Mouse (Mus musculus) hindbrain, postnatal 0 days (tissue): ENCODE measurements around the gene Nudt15. TPM values are rescaled to one million over a fixed set of nuclear protein-coding genes. Genes with fewer than 3 reads are reported as not detected.

Source experiments
- ATAC-seq: fragments of 200-750 bp; cut with Nextera tagmentation; 2 replicates; pipeline ENCODE4 v1.8.0; 2017; ENCODE audit warnings: mild to moderate bottlenecking, moderate TSS enrichment, moderate library complexity
- DNase-seq: peaks from one replicate; pipeline ENCODE4 v3.0.0-alpha.2; 2015; ENCODE audit warnings: low spot score
- H3K27ac ChIP-seq: fragments of 300-500 bp; sonication (generic); 2 replicates; pipeline ENCODE4 v1.5.1; 2014; ENCODE audit warnings: mild to moderate bottlenecking
- H3K27me3 ChIP-seq: fragments of 300-500 bp; sonication (generic); 2 replicates; pipeline ENCODE4 v1.6.1; 2014; ENCODE audit warnings: low read length, mixed read lengths; ENCODE audit not compliant: insufficient read depth
- H3K36me3 ChIP-seq: fragments of 300-500 bp; sonication (generic); 2 replicates; pipeline ENCODE4 v1.6.1; 2014; ENCODE audit warnings: low read length, mixed read lengths; ENCODE audit not compliant: insufficient read depth
- H3K4me1 ChIP-seq: fragments of 300-500 bp; sonication (generic); 2 replicates; pipeline ENCODE4 v1.6.1; 2014; ENCODE audit warnings: antibody characterized with exemption, low read length, mixed read lengths; ENCODE audit not compliant: insufficient read depth
- H3K4me2 ChIP-seq: fragments of 300-500 bp; sonication (generic); 2 replicates; pipeline ENCODE4 v1.6.1; 2014; ENCODE audit warnings: low read depth, mild to moderate bottlenecking, low read length, moderate library complexity, mixed read lengths
- H3K4me3 ChIP-seq: fragments of 300-500 bp; sonication (generic); 2 replicates; pipeline ENCODE4 v1.5.1; 2014; ENCODE audit warnings: low read length
- H3K9ac ChIP-seq: fragments of 300-500 bp; sonication (generic); replicated peaks from 2 replicates; pipeline ENCODE4 v1.6.1; 2014; ENCODE audit warnings: mild to moderate bottlenecking, low read length, moderate library complexity, mixed read lengths
- H3K9me3 ChIP-seq: fragments of 300-500 bp; sonication (generic); 2 replicates; pipeline ENCODE4 v1.6.1; 2016; ENCODE audit warnings: low read length, mixed read lengths
- CTCF ChIP-seq: IDR thresholded peaks from 2 replicates; pipeline ENCODE4 v1.5.1; 2016; ENCODE audit warnings: antibody characterized with exemption, control low read depth, low read depth
- WGBS: fragments of 180-500 bp; shearing (Covaris S2); extraction: QIAGEN DNeasy Blood & Tissue Kit; methylation state at CpG from one replicate; pipeline ENCODE4 v1.1.7; 2014; 5-methylcytosine and 5-hydroxymethylcytosine counted together
- polyA plus RNA-seq: library from polyadenylated mRNA; unstranded; fragments of >200 nt; fragmentation: Nextera tagmentation; extraction: Ambion mirVana; gene quantifications from 2 replicates; pipeline ENCODE4 v1.2.1, GENCODE M21; 2015
- total RNA-seq: library from RNA; depleted of rRNA; stranded (reverse); fragments of >200 nt; gene quantifications from 2 replicates; pipeline ENCODE4 v1.2.3, GENCODE M21; 2014; rRNA removed

Nudt15 gene
- total and polyA plus RNA-seq, 2 experiments from 2014 or later: 6.3 to 10.3 TPM

DNA sequence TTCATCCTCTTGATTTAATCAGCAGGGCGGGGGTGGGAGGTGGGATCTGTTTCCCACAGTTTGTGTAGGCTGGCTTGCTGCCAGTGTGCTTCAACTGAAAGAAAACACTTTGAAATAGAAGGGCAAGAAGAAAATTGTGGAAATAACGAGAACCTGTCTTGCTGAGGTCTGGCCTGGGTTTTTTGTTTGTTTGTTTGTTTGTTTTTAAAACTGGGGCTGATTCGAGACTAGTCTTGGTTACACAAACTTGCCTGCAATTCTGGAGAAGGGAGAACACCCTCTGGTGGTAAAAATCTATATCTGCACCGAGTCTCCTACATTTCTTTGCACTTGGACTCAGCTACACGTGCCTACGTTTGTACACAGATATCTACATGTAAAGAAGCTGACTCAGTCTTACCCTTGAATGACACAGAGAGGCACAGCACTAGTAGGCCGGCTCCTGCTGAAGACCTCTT lies 73.4 kb downstream of the Nudt15 start:
- ATAC-seq: 0 out of 2 replicates have a peak, but pooled peaks have one; percentile 31
- no peaks in the 10 kb centered on the region for H3K27me3 ChIP-seq
- H3K9me3 ChIP-seq: no peaks in the 10 kb centered on the region
- 0 out of 2 replicates have a peak overlapping the region, but pooled peaks have one; percentile 30 for H3K4me2 ChIP-seq
- peak; percentile 75 for DNase-seq
- peak; percentile 73 for TF ChIP-seq CTCF
- no peak overlapping the region for H3K9ac ChIP-seq
- no peaks in the 10 kb centered on the region for H3K36me3 ChIP-seq
- WGBS: 17% methylated on average over 7 of the region's 7 CpGs
- H3K27ac ChIP-seq: peak overlapping the region; percentile 80
- peaks cover 13% of the 10 kb centered on the region; the same call in 1 of the 2 replicates for H3K4me1 ChIP-seq
- H3K4me3 ChIP-seq: no peak overlapping the region

DNA sequence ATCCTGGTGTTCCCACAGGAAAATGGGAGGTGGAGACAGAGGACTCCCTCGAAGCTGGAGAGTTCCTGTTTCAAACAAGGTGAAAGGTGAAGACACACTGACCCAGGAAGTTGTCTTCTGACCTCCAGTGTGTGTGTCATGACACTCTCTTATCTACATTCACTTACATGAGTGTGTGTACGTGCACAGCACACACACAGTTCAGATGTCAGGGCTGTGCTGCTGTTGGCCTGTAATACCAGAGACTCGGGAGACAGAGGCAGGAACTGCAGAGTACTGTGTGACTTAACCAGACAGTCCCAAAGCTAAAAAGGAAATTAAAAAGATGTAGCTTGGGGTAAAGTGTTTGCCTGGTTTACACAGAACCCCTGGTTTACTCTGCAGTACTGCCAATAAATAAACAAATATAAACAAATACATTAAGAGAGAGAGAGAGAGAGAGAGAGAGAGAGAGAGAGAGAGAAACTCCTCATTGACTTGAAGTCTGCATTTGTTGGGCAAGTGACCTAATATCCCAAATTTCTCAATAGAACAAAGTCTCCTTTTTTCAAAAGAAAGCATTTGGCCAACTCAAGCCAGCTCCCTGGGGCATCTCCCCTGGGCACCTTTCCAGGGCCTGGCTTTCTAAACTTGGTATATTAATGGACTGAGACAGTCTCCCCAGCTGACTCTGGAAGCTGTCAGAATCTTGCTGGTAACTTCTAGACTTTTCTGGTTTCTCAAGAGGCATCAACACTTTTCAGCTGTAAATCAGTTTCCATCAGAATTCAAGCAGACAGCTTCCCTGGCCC lies 74.2 kb downstream of the Nudt15 start:
- 50% methylated on average over 3 of the region's 3 CpGs for WGBS

DNA sequence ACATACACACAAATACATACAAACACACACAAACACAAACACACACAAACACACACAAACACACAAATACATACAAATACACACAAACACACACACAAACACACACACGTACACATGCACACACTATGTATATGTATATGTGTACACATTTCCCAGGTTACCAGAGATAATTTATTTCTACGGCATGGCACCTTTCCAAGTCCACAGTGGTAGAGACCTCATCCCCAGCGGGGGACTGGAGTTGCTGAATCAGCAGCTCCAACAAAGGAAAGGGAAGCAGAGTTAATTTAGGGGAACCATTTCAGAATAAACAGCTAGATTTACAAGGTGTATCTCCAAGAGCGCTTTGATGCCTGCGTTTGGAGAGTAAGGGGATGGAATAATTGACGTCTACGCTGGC lies 75.8 kb downstream of the Nudt15 start:
- WGBS: 37% methylated on average over 7 of the region's 7 CpGs
- no peaks in the 10 kb centered on the region for H3K27me3 ChIP-seq
- H3K4me3 ChIP-seq: no peak overlapping the region
- ATAC-seq (no peak), DNase-seq (peak; percentile 57)
- H3K36me3 ChIP-seq: no peaks in the 10 kb centered on the region
- H3K4me2 ChIP-seq: no peak overlapping the region
- no peaks in the 10 kb centered on the region for H3K9me3 ChIP-seq
- peaks cover 13% of the 10 kb centered on the region; the same call in 1 of the 2 replicates for H3K4me1 ChIP-seq
- H3K27ac ChIP-seq: no peak overlapping the region
- no peak for TF ChIP-seq CTCF
- no peak overlapping the region for H3K9ac ChIP-seq

More for the DNA sequence above, 74.2 kb downstream of the Nudt15 start:
- Histone ChIP-seq H3K9ac (no peak overlapping the region), H3K36me3 (no peaks in the 10 kb centered on the region), H3K4me1 (peaks cover 13% of the 10 kb centered on the region; the same call in 1 of the 2 replicates), H3K4me3 (no peak overlapping the region), H3K9me3 (no peaks in the 10 kb centered on the region), H3K27ac (peak overlapping the region; percentile 80), H3K4me2 (no peak overlapping the region), H3K27me3 (no peaks in the 10 kb centered on the region)
- DNase-seq: peak; percentile 83
- TF ChIP-seq CTCF: no peak
- peak; percentile 83 for ATAC-seq

DNA sequence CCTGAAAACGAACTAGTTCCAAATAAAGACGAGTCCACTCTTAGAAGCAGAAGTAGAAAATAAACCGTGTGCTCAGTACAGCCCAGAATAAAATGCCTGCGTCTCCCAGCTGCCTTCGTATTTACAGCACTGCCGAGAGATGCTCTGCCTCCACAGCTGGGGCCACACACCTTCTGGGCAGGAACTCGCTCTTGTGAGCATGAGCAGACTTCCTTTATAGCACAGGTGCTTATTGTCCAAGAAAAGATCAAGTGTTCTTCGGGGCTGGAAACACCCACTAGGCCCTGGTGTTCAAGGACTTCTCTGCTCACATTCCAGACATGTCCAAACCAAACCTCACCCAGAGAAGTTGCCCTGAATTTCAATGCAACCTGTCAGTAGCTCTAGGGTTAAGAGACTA lies 77.4 kb downstream of the Nudt15 start:
- DNase-seq (no peak), ATAC-seq (no peak)
- Histone ChIP-seq H3K36me3 (no peaks in the 10 kb centered on the region), H3K27me3 (no peaks in the 10 kb centered on the region), H3K4me2 (no peak overlapping the region), H3K9me3 (no peaks in the 10 kb centered on the region), H3K9ac (no peak overlapping the region), H3K4me3 (no peak overlapping the region), H3K27ac (no peak overlapping the region), H3K4me1 (peaks cover 9% of the 10 kb centered on the region; the same call in 1 of the 2 replicates)
- no peak for TF ChIP-seq CTCF
- 80% methylated on average over 8 of the region's 8 CpGs for WGBS

DNA sequence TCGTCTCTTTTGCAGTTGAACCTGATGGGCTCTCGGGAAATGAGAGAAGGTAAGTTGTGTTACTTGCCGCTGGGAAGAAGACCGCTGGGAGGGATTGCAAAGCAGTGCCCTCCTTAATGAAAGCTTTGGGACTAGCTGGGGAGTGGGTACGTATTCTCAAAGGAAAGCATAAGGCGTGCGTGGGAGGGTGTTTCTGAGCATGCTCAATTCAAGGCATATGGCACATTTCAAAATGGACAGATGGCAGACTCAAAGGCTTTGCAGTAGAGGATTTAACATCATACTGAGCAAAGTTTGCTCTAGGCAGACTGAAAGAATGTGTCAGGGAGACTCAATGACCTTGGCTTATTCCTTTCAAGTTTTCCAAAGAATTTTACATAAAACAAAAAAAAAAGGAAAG lies 78.5 kb downstream of the Nudt15 start:
- no peak overlapping the region for H3K4me3 ChIP-seq
- no peak overlapping the region for H3K4me2 ChIP-seq
- 0 out of 2 replicates have a peak, but pooled peaks cover 5% of the 10 kb centered on the region for H3K4me1 ChIP-seq
- DNase-seq (peak; percentile 49), ATAC-seq (0 out of 2 replicates have a peak, but pooled peaks have one; percentile 32)
- H3K9ac ChIP-seq: no peak overlapping the region
- no peaks in the 10 kb centered on the region for H3K27me3 ChIP-seq
- WGBS: 60% methylated on average over 7 of the region's 7 CpGs
- TF ChIP-seq CTCF: no peak
- no peak overlapping the region for H3K27ac ChIP-seq
- H3K36me3 ChIP-seq: no peaks in the 10 kb centered on the region
- H3K9me3 ChIP-seq: no peaks in the 10 kb centered on the region

Other genes with a start within 250 kb of the Nudt15 start
- gene Rb1, start 222.4 kb downstream of the Nudt15 start, total RNA-seq: 23.9 and 31.8 TPM in 2 replicates
- gene Rb1, start 222.4 kb downstream of the Nudt15 start, polyA plus RNA-seq: 18.1 and 19.6 TPM in 2 replicates
- gene Itm2b, start 163.0 kb downstream of the Nudt15 start, total RNA-seq: 446 TPM in 2 replicates
- 1,059 and 1,161 TPM in 2 replicates for gene Itm2b, start 163.0 kb downstream of the Nudt15 start, polyA plus RNA-seq
- 19.4 and 20.8 TPM in 2 replicates for gene Med4, start 38.2 kb downstream of the Nudt15 start, total RNA-seq
- gene Med4, start 38.2 kb downstream of the Nudt15 start, polyA plus RNA-seq: 77.1 and 79.1 TPM in 2 replicates
- 65.4 and 73.9 TPM in 2 replicates for gene Sucla2, start 22.9 kb downstream of the Nudt15 start, total RNA-seq
- 157 and 160 TPM in 2 replicates for gene Sucla2, start 22.9 kb downstream of the Nudt15 start, polyA plus RNA-seq
- gene Gm21750, start 113.0 kb upstream of the Nudt15 start, total RNA-seq: not detected in 2 replicates
- not detected in 2 replicates for gene Gm21750, start 113.0 kb upstream of the Nudt15 start, polyA plus RNA-seq